Mouse (Mus musculus) liver, postnatal 0 days (tissue): Measurements from ENCODE around the gene Tex2.

ENCODE experiments used
- CTCF ChIP-seq: sonication (generic); IDR thresholded peaks from 2 replicates; pipeline ENCODE4 v1.5.1; 2016; ENCODE audit warnings: antibody characterized with exemption, low read depth
- EP300 ChIP-seq: IDR thresholded peaks from 2 replicates; pipeline ENCODE4 v1.6.1; 2016; ENCODE audit warnings: antibody characterized with exemption, low read depth, mild to moderate bottlenecking

- TF ChIP-seq CTCF (no peak), EP300 (no peak)
These were observed 94.8 kb downstream of the Tex2 start for GRCm38 (mm10) chr11:106518391-106518790.
